Mouse (Mus musculus) hindbrain, postnatal 0 days (tissue): ENCODE results near the gene Lbx1. TPM values are rescaled to one million over a fixed set of nuclear protein-coding genes. Genes with fewer than 3 reads are reported as not detected.

Experiments used
- ATAC-seq: fragments of 200-750 bp; cut with Nextera tagmentation; 2 replicates; pipeline ENCODE4 v1.8.0; 2017; ENCODE audit warnings: mild to moderate bottlenecking, moderate TSS enrichment, moderate library complexity
- DNase-seq: peaks from one replicate; pipeline ENCODE4 v3.0.0-alpha.2; 2015; ENCODE audit warnings: low spot score
- H3K27ac ChIP-seq: fragments of 300-500 bp; sonication (generic); 2 replicates; pipeline ENCODE4 v1.5.1; 2014; ENCODE audit warnings: mild to moderate bottlenecking
- H3K27me3 ChIP-seq: fragments of 300-500 bp; sonication (generic); 2 replicates; pipeline ENCODE4 v1.6.1; 2014; ENCODE audit warnings: low read length, mixed read lengths; ENCODE audit not compliant: insufficient read depth
- H3K36me3 ChIP-seq: fragments of 300-500 bp; sonication (generic); 2 replicates; pipeline ENCODE4 v1.6.1; 2014; ENCODE audit warnings: low read length, mixed read lengths; ENCODE audit not compliant: insufficient read depth
- H3K4me1 ChIP-seq: fragments of 300-500 bp; sonication (generic); 2 replicates; pipeline ENCODE4 v1.6.1; 2014; ENCODE audit warnings: antibody characterized with exemption, low read length, mixed read lengths; ENCODE audit not compliant: insufficient read depth
- H3K4me2 ChIP-seq: fragments of 300-500 bp; sonication (generic); 2 replicates; pipeline ENCODE4 v1.6.1; 2014; ENCODE audit warnings: low read depth, mild to moderate bottlenecking, low read length, moderate library complexity, mixed read lengths
- H3K4me3 ChIP-seq: fragments of 300-500 bp; sonication (generic); 2 replicates; pipeline ENCODE4 v1.5.1; 2014; ENCODE audit warnings: low read length
- H3K9ac ChIP-seq: fragments of 300-500 bp; sonication (generic); replicated peaks from 2 replicates; pipeline ENCODE4 v1.6.1; 2014; ENCODE audit warnings: mild to moderate bottlenecking, low read length, moderate library complexity, mixed read lengths
- H3K9me3 ChIP-seq: fragments of 300-500 bp; sonication (generic); 2 replicates; pipeline ENCODE4 v1.6.1; 2016; ENCODE audit warnings: low read length, mixed read lengths
- CTCF ChIP-seq: IDR thresholded peaks from 2 replicates; pipeline ENCODE4 v1.5.1; 2016; ENCODE audit warnings: antibody characterized with exemption, control low read depth, low read depth
- WGBS: fragments of 180-500 bp; shearing (Covaris S2); extraction: QIAGEN DNeasy Blood & Tissue Kit; methylation state at CpG from one replicate; pipeline ENCODE4 v1.1.7; 2014; 5-methylcytosine and 5-hydroxymethylcytosine counted together
- polyA plus RNA-seq: library from polyadenylated mRNA; unstranded; fragments of >200 nt; fragmentation: Nextera tagmentation; extraction: Ambion mirVana; gene quantifications from 2 replicates; pipeline ENCODE4 v1.2.1, GENCODE M21; 2015
- total RNA-seq: library from RNA; depleted of rRNA; stranded (reverse); fragments of >200 nt; gene quantifications from 2 replicates; pipeline ENCODE4 v1.2.3, GENCODE M21; 2014

Gene Lbx1
- total and polyA plus RNA-seq, 2 experiments from 2014 or later, result 9.2 to 27.0 TPM

GRCm38 (mm10) chr19:45242017-45242347 is 6.4 kb upstream of the Lbx1 start:
- H3K9me3 ChIP-seq, result no peaks in the 10 kb centered on the region
- DNase-seq (no peak), ATAC-seq (no peak)
- no peaks in the 10 kb centered on the region for H3K4me1 ChIP-seq
- H3K27me3 ChIP-seq, result peaks cover 79% of the 10 kb centered on the region
- H3K27ac ChIP-seq, result no peak overlapping the region
- 13% methylated on average over 4 of the region's 4 CpGs for WGBS
- no peak for TF ChIP-seq CTCF
- no peaks in the 10 kb centered on the region for H3K36me3 ChIP-seq
- H3K4me2 ChIP-seq, result no peak overlapping the region
- no peak overlapping the region for H3K4me3 ChIP-seq
- H3K9ac ChIP-seq, result no peak overlapping the region

GRCm38 (mm10) chr19:45240026-45240425 is 4.4 kb upstream of the Lbx1 start:
- Histone ChIP-seq H3K4me2 (no peak overlapping the region), H3K4me3 (no peak overlapping the region), H3K27ac (no peak overlapping the region), H3K36me3 (no peaks in the 10 kb centered on the region), H3K9ac (no peak overlapping the region), H3K4me1 (no peaks in the 10 kb centered on the region), H3K27me3 (peaks cover 82% of the 10 kb centered on the region), H3K9me3 (no peaks in the 10 kb centered on the region)
- DNase-seq (no peak), ATAC-seq (no peak)
- WGBS, result 3% methylated on average over 2 of the region's 2 CpGs
- TF ChIP-seq CTCF, result no peak

GRCm38 (mm10) chr19:45239191-45239590 is 3.6 kb upstream of the Lbx1 start:
- no peak overlapping the region for H3K27ac ChIP-seq
- 8% methylated on average over 1 of the region's 1 CpGs for WGBS
- H3K36me3 ChIP-seq, result no peaks in the 10 kb centered on the region
- no peak overlapping the region for H3K9ac ChIP-seq
- no peaks in the 10 kb centered on the region for H3K4me1 ChIP-seq
- peaks cover 81% of the 10 kb centered on the region for H3K27me3 ChIP-seq
- no peak for TF ChIP-seq CTCF
- H3K4me3 ChIP-seq, result no peak overlapping the region
- no peaks in the 10 kb centered on the region for H3K9me3 ChIP-seq
- no peak for ATAC-seq
- no peak for DNase-seq
- no peak overlapping the region for H3K4me2 ChIP-seq

- H3K9ac ChIP-seq, result 0 out of 2 replicates have a peak overlapping the region, but pooled peaks have one; percentile 5
- DNase-seq (no peak), ATAC-seq (no peak)
- H3K4me1 ChIP-seq, result no peaks in the 10 kb centered on the region
- WGBS, result 4% methylated on average over 3 of the region's 3 CpGs
- peak overlapping the region; percentile 49 for H3K4me2 ChIP-seq
- 0 out of 2 replicates have a peak overlapping the region, but pooled peaks have one; percentile 39 for H3K4me3 ChIP-seq
- no peak overlapping the region for H3K27ac ChIP-seq
- no peaks in the 10 kb centered on the region for H3K36me3 ChIP-seq
- H3K9me3 ChIP-seq, result no peaks in the 10 kb centered on the region
- peaks cover 77% of the 10 kb centered on the region for H3K27me3 ChIP-seq
- no peak for TF ChIP-seq CTCF
Observed at GRCm38 (mm10) chr19:45237665-45238209, 2.1 kb upstream of the Lbx1 start.

- Histone ChIP-seq H3K4me3 (peak overlapping the region; percentile 39; the same call in 1 of the 2 replicates), H3K9ac (no peak overlapping the region), H3K27me3 (peaks cover 72% of the 10 kb centered on the region), H3K9me3 (no peaks in the 10 kb centered on the region), H3K4me1 (no peaks in the 10 kb centered on the region), H3K36me3 (no peaks in the 10 kb centered on the region), H3K4me2 (peak overlapping the region; percentile 49), H3K27ac (no peak overlapping the region)
- DNase-seq (no peak), ATAC-seq (no peak)
- no peak for TF ChIP-seq CTCF
- WGBS, result 6% methylated on average over 8 of the region's 8 CpGs
Observed at GRCm38 (mm10) chr19:45237099-45237498, 1.5 kb upstream of the Lbx1 start.

GRCm38 (mm10) chr19:45236363-45236942 is 841 bp upstream of the Lbx1 start:
- peaks cover 70% of the 10 kb centered on the region for H3K27me3 ChIP-seq
- ATAC-seq (peak; percentile 45), DNase-seq (no peak)
- H3K9me3 ChIP-seq, result no peaks in the 10 kb centered on the region
- TF ChIP-seq CTCF, result no peak
- H3K27ac ChIP-seq, result peak overlapping the region; percentile 41
- peak overlapping the region; percentile 39 for H3K4me3 ChIP-seq
- no peaks in the 10 kb centered on the region for H3K4me1 ChIP-seq
- H3K9ac ChIP-seq, result peak overlapping the region; percentile 35
- no peaks in the 10 kb centered on the region for H3K36me3 ChIP-seq
- peak overlapping the region; percentile 49 for H3K4me2 ChIP-seq
- under 1% methylated on average over 38 of the region's 39 CpGs for WGBS

GRCm38 (mm10) chr19:45235331-45235741 is 276 bp downstream of the Lbx1 start:
- Histone ChIP-seq H3K9ac (peak overlapping the region; percentile 49), H3K27ac (peak overlapping the region; percentile 71), H3K36me3 (no peaks in the 10 kb centered on the region), H3K4me1 (no peaks in the 10 kb centered on the region), H3K4me2 (peak overlapping the region; percentile 49), H3K27me3 (peaks cover 67% of the 10 kb centered on the region), H3K4me3 (peak overlapping the region; percentile 39), H3K9me3 (no peaks in the 10 kb centered on the region)
- DNase-seq (no peak), ATAC-seq (no peak)
- under 1% methylated on average over 52 of the region's 53 CpGs for WGBS
- no peak for TF ChIP-seq CTCF
